Mouse (Mus musculus) CH12.LX (cell line): ENCODE results near the gene Bicd2. TPM values are rescaled to one million over a fixed set of nuclear protein-coding genes. Genes with fewer than 3 reads are reported as not detected.

ENCODE experiments used
- DNase-seq: peaks from one replicate; pipeline ENCODE4 v3.0.0-alpha.2; 2013; ENCODE audit errors: extremely low read depth
- H3K27ac ChIP-seq: 2 replicates; pipeline ENCODE4 v1.5.1; 2012; ENCODE audit warnings: low read depth, mild to moderate bottlenecking, control low read depth, moderate library complexity; ENCODE audit not compliant: insufficient read depth
- H3K27me3 ChIP-seq: replicated peaks from 2 replicates; pipeline ENCODE3; 2012; ENCODE audit warnings: inconsistent platforms
- H3K36me3 ChIP-seq, 2 experiments: replicated peaks in 1 of 2; 2 replicates each; pipeline versions ENCODE3 to v1.6.1; 2012; ENCODE audit warnings: inconsistent platforms in 1 of 2, low read length in 1 of 2, mild to moderate bottlenecking in 1 of 2, mixed read lengths in 1 of 2, moderate library complexity in 1 of 2; ENCODE audit not compliant: control insufficient read depth in 1 of 2, insufficient read depth in 1 of 2
- H3K4me1 ChIP-seq, 2 experiments: 2 replicates each; pipeline ENCODE4 v1.6.1; 2012; ENCODE audit warnings: inconsistent platforms in 1 of 2, moderate library complexity in 1 of 2; ENCODE audit not compliant: insufficient read depth in 2 of 2, control insufficient read depth in 1 of 2
- H3K4me2 ChIP-seq: 2 replicates; pipeline ENCODE4 v1.6.1; 2012; ENCODE audit warnings: low read depth, mild to moderate bottlenecking, control low read depth; ENCODE audit not compliant: poor library complexity, insufficient read depth, severe bottlenecking
- H3K4me3 ChIP-seq, 3 experiments: fragments of 150-350 bp in 1 of 3; sonication (generic) in 1 of 3; replicated peaks in 1 of 3; 2 replicates each; pipeline versions ENCODE3 to v1.5.1; 2011 to 2012; ENCODE audit warnings: low read depth in 2 of 3, low read length in 2 of 3, mild to moderate bottlenecking in 2 of 3, moderate library complexity in 2 of 3, control low read depth in 1 of 3, improper control_type of control experiment in 1 of 3, inconsistent platforms in 1 of 3, mixed read lengths in 1 of 3; ENCODE audit not compliant: poor library complexity in 1 of 3
- H3K79me2 ChIP-seq: replicated peaks from 2 replicates; pipeline ENCODE4 v1.6.1; 2012; ENCODE audit warnings: mild to moderate bottlenecking, moderate library complexity; ENCODE audit not compliant: control insufficient read depth, poor library complexity, insufficient read depth, severe bottlenecking; ENCODE audit errors: extremely low read depth
- H3K9ac ChIP-seq: 2 replicates; pipeline ENCODE4 v1.6.1; 2012; ENCODE audit warnings: low read depth, mild to moderate bottlenecking, control low read depth, moderate library complexity; ENCODE audit not compliant: insufficient read depth
- H3K9me3 ChIP-seq: replicated peaks from 2 replicates; pipeline ENCODE3; 2012; ENCODE audit warnings: low read length, inconsistent platforms, mixed read lengths
- CHD2 ChIP-seq: IDR thresholded peaks from 2 replicates; pipeline ENCODE4 v1.6.1; 2011; ENCODE audit warnings: low read length, improper control_type of control experiment
- CTCF ChIP-seq, 2 experiments: IDR thresholded peaks in 1 of 2; conservative IDR thresholded peaks in 1 of 2; 2 replicates each; pipeline ENCODE4 v1.5.1; 2011 to 2012; ENCODE audit warnings: low read depth in 2 of 2, low read length in 2 of 2, improper control_type of control experiment in 1 of 2, inconsistent platforms in 1 of 2, mild to moderate bottlenecking in 1 of 2, moderate library complexity in 1 of 2
- E2F4 ChIP-seq: IDR thresholded peaks from 2 replicates; pipeline ENCODE4 v1.6.1; 2011; ENCODE audit warnings: low read depth, low read length, improper control_type of control experiment; ENCODE audit not compliant: insufficient replicate concordance
- EP300 ChIP-seq: IDR thresholded peaks from 2 replicates; pipeline ENCODE4 v1.6.1; 2011; ENCODE audit warnings: low read length, improper control_type of control experiment
- ETS1 ChIP-seq: conservative IDR thresholded peaks from 2 replicates; pipeline ENCODE4 v1.6.1; 2012; ENCODE audit warnings: low read depth, mild to moderate bottlenecking, inconsistent platforms, low read length, improper control_type of control experiment, moderate library complexity
- HCFC1 ChIP-seq: IDR thresholded peaks from 2 replicates; pipeline ENCODE4 v1.6.1; 2012; ENCODE audit warnings: low read depth, mild to moderate bottlenecking, inconsistent platforms, low read length, improper control_type of control experiment
- IRF4 ChIP-seq: IDR thresholded peaks from 2 replicates; pipeline ENCODE4 v1.6.1; 2014; ENCODE audit warnings: low read depth, mild to moderate bottlenecking, inconsistent platforms, low read length, improper control_type of control experiment
- MAFK ChIP-seq: IDR thresholded peaks from 2 replicates; pipeline ENCODE4 v1.6.1; 2011; ENCODE audit warnings: low read length, improper control_type of control experiment; ENCODE audit not compliant: insufficient replicate concordance
- MAX ChIP-seq: IDR thresholded peaks from 2 replicates; pipeline ENCODE4 v1.6.1; 2011; ENCODE audit warnings: low read length, improper control_type of control experiment
- MAZ ChIP-seq: IDR thresholded peaks from 2 replicates; pipeline ENCODE4 v1.6.1; 2012; ENCODE audit warnings: low read depth, mild to moderate bottlenecking, inconsistent platforms, low read length, improper control_type of control experiment, moderate library complexity
- MXI1 ChIP-seq: IDR thresholded peaks from 2 replicates; pipeline ENCODE4 v1.6.1; 2011; ENCODE audit warnings: mild to moderate bottlenecking, low read depth, low read length, improper control_type of control experiment
- MYC ChIP-seq: IDR thresholded peaks from 2 replicates; pipeline ENCODE4 v1.6.1; 2011; ENCODE audit warnings: low read depth, mild to moderate bottlenecking, improper control_type of control experiment, low read length
- NELFE ChIP-seq: IDR thresholded peaks from 2 replicates; pipeline ENCODE4 v1.6.1; 2011; ENCODE audit warnings: low read depth, low read length, improper control_type of control experiment
- PAX5 ChIP-seq: IDR thresholded peaks from 2 replicates; pipeline ENCODE4 v1.6.1; 2012; ENCODE audit warnings: low read length, inconsistent platforms, mixed read lengths
- POLR2AphosphoS2 ChIP-seq: IDR thresholded peaks from 2 replicates; pipeline ENCODE4 v1.6.1; 2011; ENCODE audit warnings: low read depth, low read length, improper control_type of control experiment
- RCOR1 ChIP-seq: conservative IDR thresholded peaks from 2 replicates; pipeline ENCODE4 v1.6.1; 2012; ENCODE audit warnings: low read depth, mild to moderate bottlenecking, inconsistent platforms, low read length, improper control_type of control experiment
- SMC3 ChIP-seq: IDR thresholded peaks from 2 replicates; pipeline ENCODE4 v1.6.1; 2011; ENCODE audit warnings: low read depth, low read length, improper control_type of control experiment
- TCF12 ChIP-seq: IDR thresholded peaks from 2 replicates; pipeline ENCODE4 v1.6.1; 2014; ENCODE audit warnings: low read depth, mild to moderate bottlenecking, inconsistent platforms, low read length, improper control_type of control experiment
- ZKSCAN1 ChIP-seq: IDR thresholded peaks from 2 replicates; pipeline ENCODE4 v1.6.1; 2012; ENCODE audit warnings: low read depth, inconsistent platforms, low read length, improper control_type of control experiment, borderline replicate concordance
- dilution Hi-C: fragments of 300-500 bp; cut with MboI; formaldehyde crosslinking; loops from 2 replicates; pipeline ENCODE4 v1.14.3; 2020; ENCODE audit warnings: low sequenced_read_pairs; ENCODE audit not compliant: extremely low pct_unique_long_range_greater_than_20kb, extremely low pct_ligation_motif_present
- in situ Hi-C: fragments of 300-500 bp; cut with MboI; formaldehyde crosslinking; loops from 3 replicates; pipeline ENCODE4 v1.14.3; 2019; ENCODE audit warnings: low sequenced_read_pairs, low pct_ligation_motif_present, low pct_unique_long_range_greater_than_20kb, mixed read lengths
- polyA plus RNA-seq: library from polyadenylated mRNA; unstranded; fragments of >175 nt; gene quantifications from 2 replicates; pipeline ENCODE4 v1.2.1, GENCODE M21; 2012; ENCODE audit warnings: low read depth; ENCODE audit not compliant: insufficient read length
- total RNA-seq, 2 experiments: library from RNA; depleted of rRNA; stranded (reverse); fragments of 300-350 nt in 1 of 2; fragments of >200 nt in 1 of 2; gene quantifications; 2 replicates each; pipeline ENCODE4 v1.2.3; 2012 to 2014

Bicd2 gene
- total and polyA plus RNA-seq, 3 experiments: 16.9 to 26.5 (median 21.0) TPM

- TF ChIP-seq POLR2AphosphoS2 (no peak), NELFE (no peak), PAX5 (no peak), ZKSCAN1 (no peak), CTCF (conservative IDR thresholded peaks at IDR 0.05 in 1 of 2, IDR thresholded peaks at IDR 0.05 in 1 of 2; ENCODE audit: low read depth in 2 of 2, low read length in 2 of 2) (no peak)
- H3K79me2 ChIP-seq: peaks cover 18% of the 10 kb centered on the region; the same call in 1 of the 2 replicates
- peak overlapping the region; percentile 52 for H3K4me2 ChIP-seq
- peaks cover 0 to 15% of the 10 kb centered on the region in 2 experiments for H3K36me3 ChIP-seq
- no peaks in the 10 kb centered on the region for H3K9me3 ChIP-seq
- no peak for DNase-seq
- peak overlapping the region; percentile 85 to 100 (median 95) for H3K4me3 ChIP-seq
- dilution Hi-C loops (no loop called here), in situ Hi-C loops (no loop called here)
- no peaks in the 10 kb centered on the region for H3K27me3 ChIP-seq
- peaks cover 10 to 60% of the 10 kb centered on the region in 2 experiments for H3K4me1 ChIP-seq
- no peak overlapping the region for H3K27ac ChIP-seq
- H3K9ac ChIP-seq: peak overlapping the region; percentile 79
Observed at GRCm38 (mm10) chr13:49341831-49342722, 692 bp downstream of the Bicd2 start.

GRCm38 (mm10) chr13:49342723-49343100 lies 1.3 kb downstream of the Bicd2 start:
- TF ChIP-seq EP300 (no peak), ETS1 (no peak), MAX (no peak), MYC (no peak), CHD2 (no peak), HCFC1 (no peak), RCOR1 (no peak), TCF12 (no peak), SMC3 (no peak), MXI1 (no peak), POLR2AphosphoS2 (no peak), MAFK (no peak), IRF4 (no peak), E2F4 (no peak), MAZ (no peak)
- Histone ChIP-seq H3K4me1 (peaks cover 10 to 66% of the 10 kb centered on the region in 2 experiments), H3K4me2 (peak overlapping the region; percentile 52; the same call in 1 of the 2 replicates), H3K36me3 (peaks cover 0 to 19% of the 10 kb centered on the region in 2 experiments), H3K79me2 (peaks cover 18% of the 10 kb centered on the region; the same call in 1 of the 2 replicates), H3K27ac (no peak overlapping the region), H3K27me3 (no peaks in the 10 kb centered on the region), H3K4me3 (no peak overlapping the region), H3K9me3 (no peaks in the 10 kb centered on the region), H3K9ac (peak overlapping the region; percentile 79; the same call in 1 of the 2 replicates)
- in situ Hi-C loops (no loop called here), dilution Hi-C loops (no loop called here)
- no peak for DNase-seq
